Mouse (Mus musculus): Measurements from ENCODE around the gene Acad10.
"Not testable (repeated sequence)": the region's sequence is repeated elsewhere in the genome, so short reads cannot be mapped to it uniquely, and the experiment has no call there.

Gene Acad10

DNA sequence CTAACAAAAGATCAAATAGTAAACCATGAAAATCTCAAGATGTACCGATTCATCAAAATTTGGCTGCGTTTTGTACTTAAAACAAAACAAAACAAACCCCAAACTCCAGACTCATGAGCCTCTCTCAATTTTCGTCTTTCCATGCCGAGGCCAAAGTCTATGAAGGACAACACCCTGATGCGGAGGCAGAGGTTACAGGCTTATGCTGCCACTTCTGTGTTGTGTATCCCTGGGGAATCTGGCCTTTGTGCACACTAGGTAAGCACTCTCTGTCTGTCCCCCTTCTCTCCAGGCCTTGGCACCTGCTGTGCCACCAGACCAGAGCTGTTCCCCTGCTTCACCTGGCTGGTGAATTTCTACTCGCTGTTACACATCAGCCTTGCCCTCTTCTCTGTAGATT is 2.7 kb downstream of the Acad10 start:
- not testable (repeated sequence) for DNase-seq (ENCODE audit: low read depth, low spot score)

DNA sequence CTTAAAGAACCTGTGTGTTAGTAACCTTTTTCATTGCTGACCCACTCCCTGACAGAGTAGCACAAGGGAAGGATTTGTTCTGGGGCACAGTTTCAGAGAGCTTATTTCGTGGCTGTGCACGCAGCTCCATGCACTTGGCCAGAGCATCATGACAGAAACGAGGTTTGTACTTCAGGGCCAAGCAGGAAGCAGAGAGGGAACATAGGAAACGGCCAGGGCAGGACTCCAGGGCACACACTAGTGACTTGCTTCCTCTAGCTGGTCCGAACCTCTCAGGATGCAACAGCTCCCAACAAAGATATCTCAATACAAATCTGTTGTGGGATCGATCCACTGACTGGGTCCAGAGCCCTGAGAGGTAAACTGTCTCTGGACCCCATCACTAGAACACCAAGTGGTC is 3.4 kb downstream of the Acad10 start:
- DNase-seq (ENCODE audit: low read depth, low spot score): not testable (repeated sequence)

DNA sequence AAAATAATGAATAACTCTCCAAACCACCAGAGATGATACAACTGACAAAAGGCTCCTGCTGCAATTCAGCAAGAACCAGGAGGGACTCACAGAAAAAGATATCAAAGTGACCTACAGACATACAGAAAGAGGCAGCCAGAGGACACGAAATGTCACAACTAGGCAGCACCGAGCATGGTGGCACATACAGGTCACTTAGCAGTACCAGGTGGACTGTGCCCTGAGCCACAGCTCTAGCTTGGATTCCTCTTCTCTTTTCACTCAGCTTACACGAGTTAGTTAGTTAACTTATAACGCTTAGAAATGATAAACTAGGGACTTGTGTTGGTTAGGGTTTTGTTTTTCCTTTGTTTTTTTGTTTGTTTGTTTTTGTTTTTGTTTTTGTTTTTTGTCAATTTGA is 5.8 kb downstream of the Acad10 start:
- DNase-seq (ENCODE audit: low read depth, low spot score): no peak

DNA sequence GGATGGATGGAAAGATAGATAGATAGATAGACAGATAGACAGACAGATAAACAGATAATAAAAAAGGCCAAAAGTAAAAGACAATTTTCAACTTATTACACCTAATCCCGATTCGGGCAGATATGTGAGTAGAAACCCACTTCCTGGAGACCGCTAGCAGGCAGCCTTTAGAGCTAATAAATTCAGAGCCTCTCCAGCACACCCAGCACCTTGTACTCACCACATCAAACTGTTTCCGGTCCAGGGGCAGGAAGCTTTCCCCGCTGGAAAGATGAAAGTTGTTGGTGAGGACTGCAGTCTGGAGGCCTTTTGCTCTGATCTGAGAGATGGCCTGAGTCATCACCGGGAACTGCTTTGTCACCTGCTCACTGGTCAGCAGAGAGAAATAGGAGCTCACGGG is 11.2 kb downstream of the Acad10 start:
- DNase-seq (ENCODE audit: low read depth, low spot score): no peak

DNA sequence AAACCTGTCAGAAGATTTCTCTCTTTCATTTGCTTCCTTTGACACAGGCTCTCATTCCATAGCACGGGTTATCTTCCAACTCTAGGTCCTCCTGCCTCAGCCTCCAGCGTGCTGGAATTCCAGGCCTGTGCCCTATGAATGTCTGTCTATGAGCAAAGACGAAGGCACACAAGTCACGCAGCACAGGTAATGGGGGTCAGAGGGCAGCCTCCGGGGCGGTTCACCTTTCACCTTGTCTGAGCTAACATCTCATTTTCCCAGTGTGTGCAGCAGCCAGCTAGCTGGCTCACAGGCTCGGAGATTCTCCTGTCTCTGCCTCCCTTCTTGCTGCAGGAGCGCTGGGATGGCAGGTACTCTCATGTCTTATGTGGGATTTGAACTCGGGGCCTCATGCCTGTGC is 20.7 kb downstream of the Acad10 start:
- DNase-seq (ENCODE audit: low read depth, low spot score): no peak

DNA sequence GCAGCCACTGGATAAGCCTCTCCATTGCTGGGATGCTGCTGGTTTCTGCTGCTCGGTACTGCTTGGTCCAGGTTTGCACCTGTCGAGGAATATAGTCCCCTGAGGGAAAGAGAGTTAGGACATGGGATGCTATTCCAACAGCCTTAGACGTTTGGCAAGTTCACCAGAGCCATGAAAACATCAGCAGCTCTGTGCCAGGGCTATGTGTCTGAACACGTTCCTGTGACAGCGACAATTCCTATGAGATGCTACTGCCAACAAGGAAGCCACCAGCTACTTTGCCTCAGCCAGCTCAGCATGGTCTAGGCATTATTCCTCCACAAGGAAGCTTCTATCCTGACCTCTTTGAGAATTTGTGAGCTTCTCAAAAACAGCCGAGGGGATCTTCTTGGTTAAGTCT is 23.0 kb downstream of the Acad10 start:
- no peak for DNase-seq (ENCODE audit: low read depth, low spot score)

DNA sequence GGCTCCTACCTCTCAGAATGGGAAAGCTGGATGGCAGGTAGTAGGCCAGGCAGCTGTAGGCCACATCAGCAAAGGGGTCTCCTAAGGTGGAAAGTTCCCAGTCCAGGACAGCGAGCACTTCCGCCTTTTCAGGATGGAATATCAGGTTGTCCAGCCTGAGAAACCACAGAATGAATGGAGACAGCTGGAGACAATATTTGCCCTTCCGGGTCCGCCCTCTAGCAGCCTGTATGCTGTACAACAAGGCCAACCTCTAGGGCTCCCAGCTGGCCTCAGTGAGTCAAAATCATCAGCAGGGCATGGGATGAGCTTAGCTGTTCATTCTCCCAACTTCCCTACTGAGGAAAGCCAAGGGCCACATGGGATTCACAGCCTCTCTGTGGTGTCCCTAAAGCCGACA is 25.6 kb downstream of the Acad10 start:
- DNase-seq (ENCODE audit: low read depth, low spot score): no peak

DNA sequence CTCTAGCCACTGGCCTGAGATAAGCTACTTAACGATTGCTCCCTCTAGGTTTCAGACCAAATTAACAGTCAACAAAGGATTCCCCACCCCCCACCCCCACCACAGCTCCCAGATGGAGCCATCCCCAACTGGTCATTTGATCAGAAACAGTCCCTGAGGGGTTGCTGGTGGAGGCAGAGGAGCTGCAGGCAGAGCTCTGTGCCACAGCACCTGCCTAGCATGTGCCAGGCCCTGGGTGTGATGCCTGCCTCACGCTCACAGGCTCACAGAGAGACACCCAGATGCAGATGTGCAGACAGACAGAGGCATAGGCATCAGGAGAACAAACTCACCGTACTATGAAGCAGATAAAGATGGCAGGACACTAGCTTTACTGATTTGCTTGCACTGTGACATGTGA is 27.5 kb downstream of the Acad10 start:
- DNase-seq (ENCODE audit: low read depth, low spot score): no peak

DNA sequence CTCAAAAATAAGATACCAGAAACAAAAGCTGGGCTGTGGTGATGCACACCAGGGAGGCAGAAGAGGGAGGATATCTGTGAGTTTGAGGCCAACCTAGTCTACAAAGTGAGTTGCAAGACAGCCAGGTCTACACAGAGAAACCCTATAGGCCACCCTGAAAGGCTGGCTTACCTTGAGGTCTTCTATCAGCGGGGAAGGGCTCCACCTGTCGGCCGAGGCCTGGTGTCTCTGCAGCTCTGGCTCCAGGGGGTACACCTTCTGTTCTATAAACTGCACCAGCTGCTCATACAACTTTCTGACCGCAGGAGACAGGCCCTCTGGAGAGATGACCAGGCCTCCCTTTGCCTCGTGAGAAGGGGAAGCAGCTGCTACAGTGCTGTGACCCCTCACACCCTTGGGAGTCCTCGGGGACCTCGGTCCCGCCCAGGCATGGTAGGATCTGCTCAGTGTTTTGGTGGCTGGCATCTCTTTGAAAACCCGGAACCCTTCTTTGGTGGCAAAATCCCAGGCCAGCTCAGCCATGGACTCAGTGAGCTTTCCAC is 29.1 kb downstream of the Acad10 start:
- not testable (repeated sequence) for DNase-seq (ENCODE audit: low read depth, low spot score)

DNA sequence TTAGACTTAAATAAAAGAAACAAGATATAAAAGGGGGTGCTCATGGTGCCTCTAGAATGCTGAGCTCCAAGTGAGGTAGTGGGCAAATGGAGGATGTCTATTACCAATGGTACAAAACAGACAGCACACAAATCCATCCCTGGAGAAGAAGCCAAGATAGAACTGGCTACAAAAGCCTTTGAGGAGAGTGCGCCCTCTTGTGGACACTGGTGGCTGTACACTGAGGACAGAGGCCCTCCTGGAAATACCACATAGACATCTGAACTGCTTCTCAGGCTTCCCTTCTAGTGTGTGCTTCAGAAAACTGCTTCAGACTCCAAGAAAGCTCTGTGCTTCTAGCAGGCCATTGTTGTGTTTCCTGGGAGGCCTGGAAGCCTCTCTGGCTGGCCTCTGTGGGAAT is 32.4 kb downstream of the Acad10 start:
- DNase-seq (ENCODE audit: low read depth, low spot score): peak; percentile 58

DNA sequence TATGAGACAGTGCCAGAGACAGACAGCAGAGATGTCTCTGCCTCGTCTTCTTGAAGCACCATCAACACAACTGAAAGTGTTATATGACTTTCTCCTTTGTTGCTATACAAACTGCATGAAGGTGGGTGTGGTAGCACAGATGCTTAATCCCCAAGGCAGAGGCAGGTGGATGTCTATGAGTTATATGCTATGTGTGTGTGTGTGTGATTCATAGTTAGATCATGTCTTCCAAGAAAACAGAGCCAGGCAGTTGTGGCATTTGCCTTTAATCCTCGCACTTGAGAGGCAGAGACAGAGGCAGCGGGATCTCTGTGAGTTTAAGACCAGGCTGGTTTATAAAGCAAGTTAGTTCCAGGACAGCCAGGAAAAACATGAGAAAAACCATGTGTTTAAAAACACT is 37.1 kb downstream of the Acad10 start:
- no peak for DNase-seq (ENCODE audit: low read depth, low spot score)

DNA sequence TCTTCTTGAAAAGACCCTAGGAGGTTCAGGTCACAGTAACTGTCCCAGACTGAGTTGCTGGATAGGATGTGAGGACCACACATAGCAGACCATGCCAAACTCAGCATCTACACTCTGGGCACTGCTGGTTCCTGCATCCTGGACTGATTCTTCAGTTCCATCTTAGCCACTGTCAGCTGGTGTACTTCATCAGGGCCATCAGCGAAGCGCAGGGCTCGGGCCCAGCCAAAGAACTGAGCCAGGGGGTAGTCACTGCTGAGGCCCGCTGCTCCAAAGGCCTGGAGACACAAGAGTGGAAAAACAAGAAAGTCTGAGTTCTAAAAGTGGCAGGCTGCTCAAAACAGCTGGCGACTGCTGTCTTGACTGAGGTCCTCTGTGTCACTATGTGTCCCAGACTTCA is 39.2 kb downstream of the Acad10 start:
- DNase-seq (ENCODE audit: low read depth, low spot score): no peak

DNA sequence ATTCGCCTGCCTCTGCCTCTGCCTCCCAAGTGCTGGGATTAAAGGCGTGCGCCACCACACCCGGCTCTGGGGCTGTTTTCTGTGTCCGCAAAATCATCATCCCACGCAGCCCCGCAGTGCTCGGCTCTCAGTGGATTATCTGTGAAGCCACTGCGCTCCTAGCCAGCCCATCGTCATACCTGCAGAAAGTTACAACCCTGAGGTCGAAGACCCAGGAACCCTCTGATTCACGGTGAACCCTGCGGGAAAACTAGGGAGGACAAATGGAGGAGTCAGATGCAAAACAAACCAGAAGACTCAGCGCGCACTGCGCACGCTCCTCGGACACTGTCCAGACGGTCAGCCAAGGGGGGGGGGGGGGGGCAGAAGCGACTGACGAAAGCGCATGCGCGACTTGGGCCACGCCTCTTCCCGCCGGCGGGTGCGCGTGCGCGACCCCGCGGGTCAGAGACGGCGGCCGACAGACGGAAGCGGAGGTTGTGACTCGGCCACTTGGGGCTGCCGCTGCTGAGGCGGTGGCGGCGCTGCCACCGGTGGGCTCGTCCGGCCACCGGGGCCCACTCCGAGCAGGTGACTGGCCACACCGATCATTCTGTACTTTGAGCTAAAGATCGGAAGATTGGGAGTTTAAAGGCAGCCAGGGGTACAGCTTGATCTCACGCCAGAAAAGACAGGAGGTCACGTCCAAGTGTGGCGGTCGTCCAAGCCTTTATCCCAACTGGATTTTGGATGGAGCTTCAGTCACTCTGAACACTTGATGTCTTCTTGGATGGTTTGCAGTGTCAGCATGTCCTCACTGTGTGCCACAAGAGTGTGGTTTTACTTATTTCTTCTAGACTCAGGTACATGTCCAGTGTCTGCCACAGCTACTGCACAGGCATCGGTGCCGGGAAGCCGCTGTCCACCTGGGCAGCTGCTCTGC is 41.5 kb downstream of the Acad10 start, which contains the start of gene Acad12:
Gene Acad12 (minus strand): TSS at position 347 of the 922 bp plus-strand sequence.
- peak; percentile 83 for DNase-seq (ENCODE audit: low read depth, low spot score)

DNA sequence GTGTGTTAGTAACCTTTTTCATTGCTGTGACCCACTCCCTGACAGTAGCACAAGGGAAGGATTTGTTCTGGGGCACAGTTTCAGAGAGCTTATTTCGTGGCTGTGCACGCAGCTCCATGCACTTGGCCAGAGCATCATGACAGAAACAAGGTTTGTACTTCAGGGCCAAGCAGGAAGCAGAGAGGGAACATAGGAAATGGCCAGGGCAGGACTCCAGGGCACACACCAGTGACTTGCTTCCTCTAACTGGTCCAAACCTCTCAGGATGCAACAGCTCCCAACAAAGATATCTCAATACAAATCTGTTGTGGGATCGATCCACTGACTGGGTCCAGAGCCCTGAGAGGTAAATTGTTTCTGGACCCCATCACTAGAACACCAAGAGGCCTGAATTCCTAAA is 45.4 kb downstream of the Acad10 start:
- DNase-seq (ENCODE audit: low read depth, low spot score): not testable (repeated sequence)

DNA sequence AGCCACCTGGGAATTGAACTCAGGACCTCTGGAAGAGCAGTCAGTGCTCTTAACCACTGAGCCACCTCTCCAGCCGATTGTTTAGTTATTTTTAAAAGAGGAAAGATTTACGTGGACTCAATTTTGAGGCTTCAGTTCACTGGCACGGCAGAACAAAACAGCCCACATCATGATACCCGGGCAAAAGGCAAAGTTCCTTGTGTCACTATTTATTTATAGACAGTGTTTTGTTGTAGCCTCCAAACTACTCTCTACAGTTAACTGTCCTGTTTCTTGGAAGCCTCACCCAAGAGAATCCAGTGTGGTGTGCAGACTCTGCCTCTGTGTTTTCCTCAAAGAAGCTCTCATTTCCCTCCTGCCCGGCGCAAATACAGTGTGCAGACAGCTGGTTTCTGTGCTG is 48.3 kb downstream of the Acad10 start:
- no peak for DNase-seq (ENCODE audit: low read depth, low spot score)

DNA sequence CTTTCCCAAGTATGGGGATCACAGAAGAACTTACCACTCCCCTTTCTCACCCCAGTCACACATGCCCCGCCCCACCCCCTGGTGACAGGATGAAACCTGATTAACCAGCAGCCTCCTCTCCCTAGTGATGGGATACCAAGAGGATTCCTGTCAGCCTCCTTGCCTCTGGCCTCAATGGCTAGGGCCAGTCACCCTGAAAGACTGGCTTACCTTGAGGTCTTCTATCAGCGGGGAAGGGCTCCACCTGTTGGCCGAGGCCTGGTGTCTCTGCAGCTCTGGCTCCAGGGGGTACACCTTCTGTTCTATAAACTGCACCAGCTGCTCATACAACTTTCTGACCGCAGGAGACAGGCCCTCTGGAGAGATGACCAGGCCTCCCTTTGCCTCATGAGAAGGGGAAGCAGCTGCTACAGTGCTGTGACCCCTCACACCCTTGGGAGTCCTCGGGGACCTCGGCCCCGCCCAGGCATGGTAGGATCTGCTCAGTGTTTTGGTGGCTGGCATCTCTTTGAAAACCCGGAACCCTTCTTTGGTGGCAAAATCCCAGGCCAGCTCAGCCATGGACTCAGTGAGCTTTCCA is 50.7 kb downstream of the Acad10 start:
- DNase-seq (ENCODE audit: low read depth, low spot score): not testable (repeated sequence)

DNA sequence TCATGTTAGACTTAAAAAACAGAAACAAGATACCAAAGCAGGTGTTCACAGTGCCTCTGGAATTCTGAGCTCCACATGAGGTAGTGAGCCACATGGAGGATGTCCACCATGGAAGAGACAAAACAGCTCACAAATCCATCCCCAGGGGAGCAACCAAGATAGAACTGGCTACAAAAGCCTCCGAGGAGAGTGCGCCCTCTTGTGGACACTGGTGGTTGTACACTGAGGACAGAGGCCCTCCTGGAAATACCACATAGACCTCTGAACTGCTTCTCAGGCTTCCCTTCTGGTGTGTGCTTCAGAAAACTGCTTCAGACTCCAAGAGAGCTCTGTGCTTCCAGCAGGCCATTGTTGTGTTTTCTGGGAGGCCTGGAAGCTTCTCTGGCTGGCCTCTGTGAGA is 54.2 kb downstream of the Acad10 start:
- peak; percentile 65 for DNase-seq (ENCODE audit: low read depth, low spot score)

DNA sequence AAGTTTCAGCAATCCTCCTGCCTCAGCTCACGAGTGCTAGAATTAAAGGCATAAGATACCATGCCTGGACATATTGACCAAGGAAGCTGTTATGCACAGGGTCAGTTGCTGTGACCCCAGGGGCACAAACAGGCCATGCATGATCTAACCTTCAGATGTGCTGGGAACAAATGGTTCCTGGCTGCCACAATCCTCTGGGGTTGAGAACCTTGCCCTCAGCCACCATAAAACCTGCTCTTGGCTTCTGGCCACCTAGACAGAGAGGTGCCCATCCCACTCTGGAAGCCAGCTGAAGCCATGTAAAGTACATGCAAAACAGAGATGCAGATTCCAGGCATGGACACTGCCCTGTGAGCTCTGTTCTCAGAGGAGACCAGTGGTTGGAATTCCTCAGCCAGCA is 56.5 kb downstream of the Acad10 start:
- DNase-seq (ENCODE audit: low read depth, low spot score): not testable (repeated sequence)

DNA sequence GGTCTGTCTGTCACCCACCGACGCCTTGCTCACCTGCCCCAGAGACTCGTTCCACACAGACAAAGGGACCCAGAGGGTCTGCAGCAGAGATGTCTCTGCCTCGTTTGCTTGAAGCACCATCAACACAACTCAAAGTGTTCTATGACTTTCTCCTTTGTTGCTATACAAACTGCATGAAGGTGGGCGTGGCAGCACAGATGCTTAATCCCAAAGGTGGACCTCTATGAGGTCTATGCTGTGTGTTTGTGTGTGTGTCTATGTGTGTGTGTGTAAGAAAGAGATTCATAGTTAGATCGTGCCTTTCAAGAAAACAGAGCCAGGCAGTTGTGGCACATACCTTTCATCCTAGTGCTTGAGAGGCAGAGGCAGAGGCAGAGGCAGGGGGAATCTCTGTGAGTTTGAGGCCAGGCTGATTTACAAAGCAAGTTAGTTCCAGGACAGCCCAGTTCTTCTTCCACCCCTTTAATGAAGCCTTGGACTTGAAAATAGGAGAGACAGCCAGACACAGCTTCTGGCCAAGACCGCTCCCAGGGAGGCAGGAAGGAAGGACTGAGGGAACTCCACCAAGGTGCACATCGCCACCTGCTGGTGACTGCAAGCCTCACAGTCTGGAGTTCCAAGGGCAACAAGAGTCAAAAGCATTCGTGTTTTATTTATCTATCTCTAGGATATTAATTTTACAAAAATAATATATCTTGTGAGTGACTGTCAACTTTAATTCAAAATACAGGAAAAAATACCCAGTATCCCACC is 58.6 kb downstream of the Acad10 start:
- peak; percentile 79 for DNase-seq (ENCODE audit: low read depth, low spot score)

DNA sequence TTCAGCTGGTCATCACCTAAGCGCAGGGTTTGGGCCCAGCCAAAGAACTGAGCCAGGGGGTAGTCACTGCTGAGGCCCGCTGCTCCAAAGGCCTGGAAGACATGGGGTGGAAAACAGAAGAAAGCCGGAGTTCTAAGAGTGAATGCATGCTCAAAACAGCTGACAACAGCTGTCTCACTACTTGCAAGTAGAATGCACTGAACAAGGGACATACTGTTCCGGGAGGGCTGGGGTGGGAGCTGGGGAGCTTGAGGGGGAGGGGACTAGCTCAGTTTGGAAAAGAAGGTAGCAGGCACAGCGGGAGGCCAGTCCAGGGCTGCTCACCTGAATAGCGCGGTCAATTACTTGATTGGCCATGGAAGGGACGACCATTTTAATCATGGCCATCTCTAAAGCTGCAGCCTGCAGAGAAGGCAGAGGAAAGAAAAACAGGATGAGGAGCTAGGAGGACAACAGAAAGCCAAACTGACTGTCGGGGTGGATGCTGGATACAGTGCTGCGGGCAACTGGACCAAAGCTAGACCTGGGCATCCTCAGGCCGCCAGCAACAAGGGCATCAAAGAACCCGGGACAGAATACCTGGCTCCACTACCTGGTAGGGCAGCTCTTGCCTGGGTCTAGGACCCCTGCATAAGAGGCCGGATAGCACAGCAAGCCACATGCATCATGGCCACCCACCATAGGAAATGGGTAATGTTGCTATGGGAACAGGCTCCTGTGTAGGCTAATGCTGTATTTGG is 61.3 kb downstream of the Acad10 start:
- DNase-seq (ENCODE audit: low read depth, low spot score): no peak

DNA sequence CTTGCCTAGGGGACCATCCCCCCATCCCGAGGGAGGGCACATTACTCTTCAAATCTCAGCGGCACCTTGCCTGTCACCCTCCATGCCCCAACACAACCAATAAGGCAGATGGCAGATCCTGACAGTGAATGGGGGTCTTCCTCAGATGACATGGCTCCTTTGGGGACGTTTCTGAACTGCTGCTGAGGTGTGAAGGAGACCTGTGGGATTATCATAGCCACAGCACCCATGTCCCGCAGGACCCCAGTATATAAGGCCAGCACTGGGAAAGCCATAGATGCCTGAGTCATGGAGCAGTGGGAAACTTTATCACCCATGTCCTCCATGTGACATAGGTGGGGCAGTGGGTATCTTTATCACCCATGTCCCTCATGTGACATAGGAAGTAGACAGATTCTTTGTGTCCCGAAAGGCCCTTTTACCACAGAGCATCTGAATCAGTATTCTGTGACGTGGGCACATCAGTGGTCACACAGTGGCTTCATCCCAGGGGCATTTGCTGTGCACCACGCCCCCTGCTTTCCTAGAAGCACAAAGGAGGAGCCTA is 62.2 kb downstream of the Acad10 start:
- DNase-seq (ENCODE audit: low read depth, low spot score): no peak
